Mouse (Mus musculus) embryonic facial prominence, embryonic 12.5 days (tissue): ENCODE measurements around the gene Dcbld1. TPM values are rescaled to one million over a fixed set of nuclear protein-coding genes. Genes with fewer than 3 reads are reported as not detected.
A peak's percentile ranks its signal among the peaks of the same experiment; 100 is the strongest.

Source experiments
- ATAC-seq: fragments of 200-750 bp; cut with Nextera tagmentation; 2 replicates; pipeline ENCODE4 v1.8.0; 2017; ENCODE audit not compliant: insufficient number of reproducible peaks, insufficient read depth, low FRiP score, low TSS enrichment
- H3K27ac ChIP-seq: fragments of 300-500 bp; sonication (generic); 2 replicates; pipeline ENCODE4 v1.5.1; 2016; ENCODE audit warnings: mild to moderate bottlenecking
- H3K27me3 ChIP-seq: fragments of 300-500 bp; sonication (generic); 2 replicates; pipeline ENCODE4 v1.6.1; 2016; ENCODE audit warnings: mild to moderate bottlenecking, moderate library complexity
- H3K36me3 ChIP-seq: fragments of 300-500 bp; sonication (generic); 2 replicates; pipeline ENCODE4 v1.6.1; 2016; ENCODE audit warnings: mild to moderate bottlenecking
- H3K4me1 ChIP-seq: fragments of 300-500 bp; sonication (generic); 2 replicates; pipeline ENCODE4 v1.6.1; 2016
- H3K4me2 ChIP-seq: fragments of 300-500 bp; sonication (generic); replicated peaks from 2 replicates; pipeline ENCODE4 v1.6.1; 2016; ENCODE audit warnings: mild to moderate bottlenecking, moderate library complexity
- H3K4me3 ChIP-seq: fragments of 300-500 bp; sonication (generic); 2 replicates; pipeline ENCODE4 v1.5.1; 2016; ENCODE audit warnings: mild to moderate bottlenecking
- H3K9ac ChIP-seq: fragments of 300-500 bp; sonication (generic); 2 replicates; pipeline ENCODE4 v1.6.1; 2016; ENCODE audit warnings: mild to moderate bottlenecking, moderate library complexity
- H3K9me3 ChIP-seq: fragments of 300-500 bp; sonication (generic); 2 replicates; pipeline ENCODE4 v1.6.1; 2016; ENCODE audit warnings: mild to moderate bottlenecking, moderate library complexity
- WGBS: fragments of 180-500 bp; shearing (Covaris S2); methylation state at CpG from one replicate; pipeline ENCODE4 v1.1.7; 2016; 5-methylcytosine and 5-hydroxymethylcytosine counted together
- polyA plus RNA-seq: library from polyadenylated mRNA; unstranded; fragments of >200 nt; fragmentation: Nextera tagmentation; extraction: Ambion mirVana; gene quantifications from 2 replicates; pipeline ENCODE4 v1.2.1, GENCODE M21; 2016

Gene Dcbld1
- polyA plus RNA-seq, 1 experiment from 2014 or later: 24.5 TPM

DNA sequence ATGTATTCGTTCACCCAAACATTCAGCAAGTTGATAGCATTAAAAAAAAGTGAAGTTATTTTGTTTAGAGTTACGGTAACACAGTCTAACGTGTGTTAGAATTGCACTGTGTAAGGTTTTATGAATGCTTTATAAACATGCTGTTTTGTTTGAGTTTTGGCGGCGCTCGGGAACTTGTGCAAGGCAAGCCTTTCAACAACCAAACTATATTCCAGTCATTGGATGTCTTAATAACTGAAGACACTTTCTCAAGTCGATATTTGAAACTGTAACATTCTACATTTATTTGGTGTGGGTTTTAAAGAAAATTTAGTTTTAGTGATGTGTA is 1.2 kb downstream of the Dcbld1 start:
- no peaks in the 10 kb centered on the region for H3K27me3 ChIP-seq
- WGBS: 17% methylated on average over 7 of the region's 7 CpGs
- no peaks in the 10 kb centered on the region for H3K9me3 ChIP-seq
- no peaks in the 10 kb centered on the region for H3K36me3 ChIP-seq
- H3K4me1 ChIP-seq: peaks cover 6% of the 10 kb centered on the region; the same call in 1 of the 2 replicates
- H3K27ac ChIP-seq: no peak overlapping the region
- H3K4me3 ChIP-seq: peak overlapping the region; percentile 85
- peak overlapping the region; percentile 72 for H3K4me2 ChIP-seq
- H3K9ac ChIP-seq: peak overlapping the region; percentile 75; the same call in 1 of the 2 replicates
- ATAC-seq: no peak

DNA sequence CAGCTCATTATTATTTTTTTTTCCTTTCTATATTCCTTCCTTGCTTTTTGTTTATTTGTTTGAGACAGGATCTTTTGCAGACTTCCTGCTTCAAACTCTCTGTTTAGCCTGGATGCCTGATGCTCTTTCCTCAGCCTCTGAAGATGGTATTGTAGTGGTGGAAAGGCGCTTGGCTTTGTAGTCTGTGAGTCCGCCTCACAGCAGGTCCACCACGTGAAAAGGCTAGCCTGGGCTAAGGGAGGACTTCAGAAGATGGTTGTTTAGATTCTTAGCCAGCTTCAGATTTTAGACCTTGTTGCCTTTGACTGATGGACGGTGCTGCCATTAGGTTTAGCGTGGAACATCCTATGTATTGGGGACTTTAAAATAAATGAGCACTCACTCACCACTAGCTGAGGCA is 2.0 kb downstream of the Dcbld1 start:
- no peaks in the 10 kb centered on the region for H3K9me3 ChIP-seq
- 84% methylated on average over 5 of the region's 5 CpGs for WGBS
- no peak overlapping the region for H3K9ac ChIP-seq
- no peak overlapping the region for H3K27ac ChIP-seq
- no peak overlapping the region for H3K4me3 ChIP-seq
- peaks cover 6% of the 10 kb centered on the region; the same call in 1 of the 2 replicates for H3K4me1 ChIP-seq
- peak overlapping the region; percentile 72; the same call in 1 of the 2 replicates for H3K4me2 ChIP-seq
- no peaks in the 10 kb centered on the region for H3K27me3 ChIP-seq
- ATAC-seq: no peak
- no peaks in the 10 kb centered on the region for H3K36me3 ChIP-seq

DNA sequence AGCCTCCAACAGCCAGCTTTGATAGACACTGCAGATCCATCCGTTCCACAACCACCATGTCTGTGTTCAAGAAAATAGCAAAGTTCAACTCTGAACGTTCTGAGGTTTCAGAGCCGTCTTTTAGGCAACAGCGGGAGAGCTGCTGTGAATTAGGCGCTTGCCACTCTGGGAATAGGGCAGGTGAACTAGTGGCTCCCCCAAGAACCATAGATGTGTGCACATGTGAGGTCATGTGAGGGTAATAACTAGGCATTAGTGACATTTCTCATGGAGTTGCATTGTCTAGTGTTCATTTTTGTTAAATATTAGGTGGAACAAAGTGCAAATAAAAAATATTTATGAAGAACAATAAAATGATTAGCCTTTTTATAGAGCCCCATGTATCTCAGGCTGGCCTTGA is 8.6 kb downstream of the Dcbld1 start:
- Histone ChIP-seq H3K4me2 (no peak overlapping the region), H3K27me3 (no peaks in the 10 kb centered on the region), H3K27ac (no peak overlapping the region), H3K36me3 (no peaks in the 10 kb centered on the region), H3K4me3 (no peak overlapping the region), H3K9me3 (no peaks in the 10 kb centered on the region), H3K4me1 (no peaks in the 10 kb centered on the region), H3K9ac (no peak overlapping the region)
- 84% methylated on average over 5 of the region's 5 CpGs for WGBS
- no peak for ATAC-seq

DNA sequence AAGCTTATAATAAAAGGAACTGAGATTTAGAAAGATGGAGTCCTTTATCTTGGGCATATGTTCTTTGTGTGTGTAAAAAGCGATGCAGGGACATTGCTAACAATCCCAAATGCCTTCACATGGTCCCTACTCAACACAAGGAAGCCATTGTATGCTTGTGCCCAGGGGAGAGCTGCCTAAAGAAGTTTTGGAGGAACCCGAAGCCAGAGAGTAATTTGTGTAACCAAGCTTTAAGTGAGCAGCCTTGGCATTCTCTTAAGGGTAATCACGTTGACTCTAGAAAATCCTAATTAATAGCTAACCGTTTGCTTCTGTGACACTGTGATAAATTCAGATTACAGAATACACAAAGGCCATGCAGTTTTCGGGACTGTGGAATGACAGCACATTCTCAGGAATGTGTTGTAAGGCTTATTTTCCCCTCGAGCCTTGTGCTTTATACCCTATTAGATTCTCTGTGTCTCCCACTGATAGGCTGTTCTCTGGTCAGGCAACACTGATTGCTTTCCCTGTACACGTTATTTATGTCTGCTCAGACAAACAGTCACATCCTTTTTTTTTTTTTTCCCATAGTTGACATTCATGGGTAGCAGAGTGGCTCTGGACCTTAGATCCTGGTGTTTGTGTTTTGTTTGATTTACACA is 9.4 kb downstream of the Dcbld1 start:
- no peak overlapping the region for H3K9ac ChIP-seq
- no peaks in the 10 kb centered on the region for H3K27me3 ChIP-seq
- H3K9me3 ChIP-seq: no peaks in the 10 kb centered on the region
- WGBS: 21% methylated on average over 7 of the region's 7 CpGs
- no peak overlapping the region for H3K27ac ChIP-seq
- H3K4me3 ChIP-seq: no peak overlapping the region
- H3K4me1 ChIP-seq: no peaks in the 10 kb centered on the region
- H3K4me2 ChIP-seq: no peak overlapping the region
- H3K36me3 ChIP-seq: no peaks in the 10 kb centered on the region
- no peak for ATAC-seq

DNA sequence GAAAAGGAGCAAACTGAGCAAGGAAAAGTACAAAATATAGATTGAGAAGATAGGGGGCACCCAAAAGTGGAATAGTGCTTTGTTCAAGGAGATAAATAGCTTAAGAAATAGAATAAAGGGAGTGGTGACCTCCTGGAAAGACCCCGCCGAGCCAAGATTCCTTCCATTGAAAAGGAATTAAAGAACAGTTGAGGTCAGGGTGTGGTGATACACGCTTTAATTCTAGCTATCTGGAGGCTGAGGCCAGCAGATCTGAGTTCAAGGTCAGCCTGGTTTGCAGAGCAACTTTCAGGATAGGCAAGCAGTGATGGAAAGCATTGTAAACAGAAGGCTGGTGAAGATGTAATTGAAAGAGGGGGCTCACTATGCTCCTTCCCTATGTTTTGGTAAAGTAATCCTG is 12.8 kb downstream of the Dcbld1 start:
- Histone ChIP-seq H3K27me3 (no peaks in the 10 kb centered on the region), H3K9ac (no peak overlapping the region), H3K4me3 (no peak overlapping the region), H3K36me3 (no peaks in the 10 kb centered on the region), H3K9me3 (no peaks in the 10 kb centered on the region), H3K4me1 (no peaks in the 10 kb centered on the region), H3K27ac (no peak overlapping the region), H3K4me2 (no peak overlapping the region)
- 87% methylated on average over 3 of the region's 3 CpGs for WGBS
- ATAC-seq: no peak

DNA sequence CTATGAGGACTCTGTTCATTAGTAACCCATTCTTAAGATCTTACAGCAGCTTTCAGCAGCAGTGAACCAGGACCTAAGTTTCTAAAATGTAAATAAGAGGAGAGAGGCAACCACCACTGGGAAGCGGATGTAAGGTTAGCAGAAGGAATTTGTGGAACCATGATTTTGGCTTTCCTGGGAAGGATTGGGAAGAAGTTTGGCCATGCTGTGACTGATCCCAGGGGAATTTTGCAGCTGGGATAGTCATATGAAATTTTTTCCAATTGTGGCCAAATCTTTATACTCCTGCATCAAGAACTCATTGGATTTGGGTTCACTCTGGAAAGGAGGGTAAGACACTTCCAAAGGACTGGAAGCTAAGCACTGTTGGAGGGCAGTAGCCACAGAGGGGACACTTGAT is 18.8 kb downstream of the Dcbld1 start:
- Histone ChIP-seq H3K27ac (no peak overlapping the region), H3K9me3 (no peaks in the 10 kb centered on the region), H3K4me3 (no peak overlapping the region), H3K9ac (no peak overlapping the region), H3K4me2 (no peak overlapping the region), H3K36me3 (no peaks in the 10 kb centered on the region), H3K27me3 (no peaks in the 10 kb centered on the region), H3K4me1 (no peaks in the 10 kb centered on the region)
- 83% methylated on average over 1 of the region's 1 CpGs for WGBS
- ATAC-seq: no peak

DNA sequence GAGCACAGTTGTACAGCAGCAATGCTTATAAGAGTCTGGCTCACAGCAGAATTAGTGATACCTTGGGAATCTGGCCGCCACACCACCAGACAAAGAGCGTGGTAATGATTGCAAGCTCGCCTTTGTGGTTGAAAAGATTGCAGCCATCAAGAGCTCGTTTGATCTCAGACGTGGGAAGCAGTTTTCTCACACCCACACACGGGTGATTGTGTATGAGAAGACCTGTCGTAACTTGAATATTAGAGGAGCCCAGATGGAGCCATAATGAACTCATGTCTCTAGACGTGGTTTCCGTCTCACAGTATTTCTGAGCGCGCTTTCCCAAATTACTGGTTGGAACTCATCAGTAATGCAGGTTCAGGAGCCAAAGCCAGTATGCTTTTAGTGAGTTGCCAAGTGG is 20.0 kb downstream of the Dcbld1 start:
- no peak overlapping the region for H3K4me2 ChIP-seq
- no peak overlapping the region for H3K27ac ChIP-seq
- no peak for ATAC-seq
- no peaks in the 10 kb centered on the region for H3K9me3 ChIP-seq
- no peak overlapping the region for H3K4me3 ChIP-seq
- H3K27me3 ChIP-seq: no peaks in the 10 kb centered on the region
- H3K36me3 ChIP-seq: no peaks in the 10 kb centered on the region
- H3K9ac ChIP-seq: no peak overlapping the region
- no peaks in the 10 kb centered on the region for H3K4me1 ChIP-seq
- WGBS: 81% methylated on average over 11 of the region's 11 CpGs

DNA sequence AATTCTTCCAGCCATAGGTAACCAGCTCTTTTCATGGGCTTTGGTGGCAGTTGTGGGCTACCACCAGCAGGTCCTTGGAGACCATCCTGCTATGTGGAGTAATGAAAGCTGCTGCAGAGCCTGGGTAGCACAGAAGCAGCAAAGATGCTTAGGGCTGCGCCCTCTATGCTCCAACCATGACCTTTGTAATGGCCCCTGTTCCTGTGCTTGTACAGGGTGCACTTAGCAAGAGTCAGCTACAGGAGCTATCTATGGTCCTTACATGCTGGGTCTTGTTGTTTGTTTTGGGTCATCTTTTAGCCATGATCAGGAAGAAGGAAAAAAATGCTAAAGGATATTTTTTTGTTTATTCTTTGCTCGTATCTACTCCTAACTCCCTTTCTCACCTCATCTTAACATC is 24.3 kb downstream of the Dcbld1 start:
- WGBS: 63% methylated on average over 2 of the region's 2 CpGs
- Histone ChIP-seq H3K4me1 (no peaks in the 10 kb centered on the region), H3K4me2 (no peak overlapping the region), H3K27me3 (no peaks in the 10 kb centered on the region), H3K4me3 (no peak overlapping the region), H3K9ac (no peak overlapping the region), H3K27ac (no peak overlapping the region), H3K36me3 (no peaks in the 10 kb centered on the region; the same call in 1 of the 2 replicates), H3K9me3 (no peaks in the 10 kb centered on the region)
- ATAC-seq: no peak

DNA sequence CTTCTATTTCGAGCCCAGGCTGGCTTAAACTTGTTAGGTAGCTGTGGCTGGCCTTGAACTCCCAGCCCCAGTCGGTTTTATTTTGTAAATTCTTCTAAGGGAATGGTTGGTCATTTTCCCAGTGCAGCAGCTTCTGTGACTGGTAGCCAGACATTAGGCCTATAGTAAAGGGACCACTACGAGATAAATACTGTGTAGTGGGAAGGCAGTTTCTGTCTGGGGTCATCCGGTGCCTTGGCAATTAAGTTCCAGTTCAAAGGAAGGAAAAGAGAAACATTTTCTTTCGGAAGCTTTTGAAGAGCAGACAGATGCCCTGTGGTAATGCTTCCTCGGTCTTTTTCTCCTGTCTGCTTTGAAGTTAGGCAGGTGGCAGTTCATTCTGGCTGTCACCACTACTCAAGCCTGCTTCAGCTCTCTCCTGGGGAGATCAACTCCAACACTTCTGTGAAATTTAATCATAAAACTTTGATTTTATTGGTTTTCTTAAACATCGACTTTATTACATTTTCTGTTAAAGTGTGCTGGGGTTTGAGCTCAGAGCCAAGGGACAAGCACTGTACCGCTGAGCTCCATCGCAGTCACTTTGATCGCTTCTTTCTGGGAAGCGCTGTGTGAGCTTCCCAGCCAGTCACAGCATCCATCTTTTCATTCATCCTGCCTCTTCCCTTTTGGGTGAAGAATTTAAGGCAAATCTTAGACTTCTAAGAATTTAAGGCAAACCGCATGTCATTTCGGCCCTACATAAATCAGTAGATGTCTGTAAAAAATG is 24.9 kb downstream of the Dcbld1 start:
- Histone ChIP-seq H3K9ac (no peak overlapping the region), H3K4me1 (no peaks in the 10 kb centered on the region), H3K27ac (no peak overlapping the region), H3K27me3 (no peaks in the 10 kb centered on the region), H3K9me3 (no peaks in the 10 kb centered on the region), H3K36me3 (no peaks in the 10 kb centered on the region; the same call in 1 of the 2 replicates), H3K4me2 (no peak overlapping the region), H3K4me3 (no peak overlapping the region)
- ATAC-seq: no peak
- 57% methylated on average over 13 of the region's 13 CpGs for WGBS

DNA sequence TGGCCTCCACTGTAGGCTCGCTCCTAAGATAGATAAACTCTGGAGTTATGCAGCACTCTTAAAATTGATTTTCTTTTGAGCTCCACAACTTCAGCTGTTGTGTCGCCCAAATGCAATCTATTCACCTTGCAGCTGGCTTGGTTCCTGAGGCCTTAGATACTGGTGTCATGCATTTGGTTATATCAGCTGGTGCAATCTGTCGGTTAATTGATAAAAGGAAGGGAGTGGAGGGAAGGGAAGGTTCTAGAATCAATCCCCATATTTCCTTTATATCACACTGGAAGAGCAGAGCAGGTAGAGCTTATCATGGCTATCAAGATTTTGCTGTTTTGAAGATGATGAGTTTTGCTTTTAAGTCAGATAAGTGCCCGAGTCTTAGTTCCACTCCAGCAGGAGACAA is 26.8 kb downstream of the Dcbld1 start:
- H3K27ac ChIP-seq: no peak overlapping the region
- H3K4me1 ChIP-seq: no peaks in the 10 kb centered on the region
- H3K27me3 ChIP-seq: no peaks in the 10 kb centered on the region
- no peak overlapping the region for H3K4me2 ChIP-seq
- WGBS: 90% methylated on average over 4 of the region's 4 CpGs
- H3K4me3 ChIP-seq: no peak overlapping the region
- H3K9me3 ChIP-seq: no peaks in the 10 kb centered on the region
- H3K9ac ChIP-seq: no peak overlapping the region
- H3K36me3 ChIP-seq: peaks cover 13% of the 10 kb centered on the region
- no peak for ATAC-seq

DNA sequence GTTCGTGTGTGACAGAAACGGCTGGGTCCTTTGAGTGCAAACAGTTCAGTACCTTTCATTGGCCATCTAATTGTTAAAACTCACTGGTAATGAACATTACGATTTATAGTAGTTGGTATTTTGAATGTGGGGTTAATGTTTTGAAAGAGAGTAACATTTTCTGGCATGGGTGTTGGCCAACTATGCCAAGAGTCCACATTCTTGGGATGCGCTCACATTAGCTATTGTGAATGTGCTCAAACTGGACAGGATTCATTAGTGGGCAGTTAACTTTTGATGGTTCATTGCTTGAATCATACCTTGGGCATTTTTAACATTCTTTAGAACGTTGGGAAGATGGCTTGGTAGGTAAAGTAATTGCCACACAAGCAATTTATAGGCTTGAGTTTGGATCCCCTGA is 30.7 kb downstream of the Dcbld1 start:
- Histone ChIP-seq H3K4me2 (no peak overlapping the region), H3K4me1 (no peaks in the 10 kb centered on the region), H3K27ac (no peak overlapping the region), H3K9ac (no peak overlapping the region), H3K9me3 (no peaks in the 10 kb centered on the region), H3K27me3 (no peaks in the 10 kb centered on the region), H3K36me3 (peaks cover 15% of the 10 kb centered on the region), H3K4me3 (no peak overlapping the region)
- no peak for ATAC-seq
- WGBS: 89% methylated on average over 5 of the region's 5 CpGs

DNA sequence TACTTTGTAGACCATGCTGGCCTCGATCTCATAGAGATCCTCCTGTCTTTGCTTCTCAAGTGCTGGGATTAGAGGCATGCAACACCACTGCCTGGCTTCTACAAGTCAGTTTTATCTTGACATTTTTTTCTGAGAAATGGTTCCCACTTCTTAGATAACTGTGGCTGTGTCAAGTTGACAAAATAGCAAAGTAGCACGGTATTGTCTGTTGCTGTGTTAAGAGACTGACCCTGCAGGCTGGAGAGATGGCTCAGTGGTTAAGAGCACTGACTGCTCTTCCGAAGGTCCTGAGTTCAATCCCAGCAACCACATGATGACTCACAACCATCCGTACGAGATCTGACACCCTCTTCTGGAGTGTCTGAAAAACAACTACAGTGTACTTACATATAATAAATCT is 35.5 kb downstream of the Dcbld1 start:
- Histone ChIP-seq H3K9ac (no peak overlapping the region), H3K36me3 (peaks cover 12% of the 10 kb centered on the region), H3K4me3 (no peak overlapping the region), H3K4me1 (peaks cover under 1% of the 10 kb centered on the region; the same call in 1 of the 2 replicates), H3K4me2 (no peak overlapping the region), H3K9me3 (no peaks in the 10 kb centered on the region), H3K27me3 (no peaks in the 10 kb centered on the region), H3K27ac (no peak overlapping the region)
- 90% methylated on average over 5 of the region's 5 CpGs for WGBS
- ATAC-seq: no peak
